Mouse (Mus musculus) lung, postnatal 0 days (tissue): ENCODE results near the gene Hist2h2ac.

ENCODE experiments used
- CTCF ChIP-seq: IDR thresholded peaks from 2 replicates; pipeline ENCODE4 v1.5.1; 2016; ENCODE audit warnings: antibody characterized with exemption, mild to moderate bottlenecking
- EP300 ChIP-seq: IDR thresholded peaks from 2 replicates; pipeline ENCODE4 v1.6.1; 2016; ENCODE audit warnings: antibody characterized with exemption, mild to moderate bottlenecking, control low read depth

DNA sequence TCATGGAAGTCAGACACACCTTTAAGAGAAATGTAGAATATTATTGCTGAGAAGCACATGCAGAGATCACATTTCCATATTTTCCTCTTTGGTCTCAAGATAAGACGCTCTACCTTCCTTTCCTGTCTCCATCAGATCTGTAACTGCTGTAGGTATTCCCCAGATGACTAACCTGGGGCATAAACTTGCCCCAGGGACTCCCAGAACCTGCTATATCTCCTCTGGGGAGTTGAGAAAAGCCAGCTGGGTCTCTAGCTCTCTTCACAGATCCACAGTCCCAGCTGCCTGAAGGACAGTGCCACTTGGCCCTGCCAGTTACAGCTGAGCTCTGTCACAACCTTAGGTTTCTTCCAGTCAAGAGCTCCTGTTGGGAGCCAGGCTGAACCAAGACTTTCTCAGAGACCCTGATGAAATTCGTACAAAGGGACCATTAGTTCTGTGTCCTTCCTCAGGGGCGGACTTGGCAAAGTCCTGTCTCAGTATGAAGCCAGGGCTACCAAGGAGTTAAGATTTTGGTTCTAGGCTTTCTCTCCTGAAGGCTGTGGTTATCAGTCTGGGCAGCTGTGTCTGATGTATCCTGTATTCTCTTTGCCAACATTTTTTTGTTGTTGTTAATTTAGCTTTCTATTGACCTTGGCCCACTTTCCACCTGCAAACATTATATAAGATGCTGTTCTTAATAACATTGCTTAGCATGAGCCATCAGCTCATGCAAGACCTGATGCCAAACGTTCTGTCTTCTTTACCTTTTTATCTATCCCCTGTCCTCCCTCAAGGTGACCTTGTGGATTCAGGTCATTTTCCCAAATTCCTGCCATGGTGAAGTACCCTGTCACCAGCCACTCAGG is 10.5 kb upstream of the Hist2h2ac start:
- TF ChIP-seq CTCF: no peak
- TF ChIP-seq EP300: no peak
